Mouse (Mus musculus): ENCODE data around the gene Got2. TPM values are rescaled to one million over a fixed set of nuclear protein-coding genes. Genes with fewer than 3 reads are reported as not detected.

Got2 gene
- 202 and 213 TPM in 2 replicates for polyA plus RNA-seq (2012; rRNA removed)

DNA sequence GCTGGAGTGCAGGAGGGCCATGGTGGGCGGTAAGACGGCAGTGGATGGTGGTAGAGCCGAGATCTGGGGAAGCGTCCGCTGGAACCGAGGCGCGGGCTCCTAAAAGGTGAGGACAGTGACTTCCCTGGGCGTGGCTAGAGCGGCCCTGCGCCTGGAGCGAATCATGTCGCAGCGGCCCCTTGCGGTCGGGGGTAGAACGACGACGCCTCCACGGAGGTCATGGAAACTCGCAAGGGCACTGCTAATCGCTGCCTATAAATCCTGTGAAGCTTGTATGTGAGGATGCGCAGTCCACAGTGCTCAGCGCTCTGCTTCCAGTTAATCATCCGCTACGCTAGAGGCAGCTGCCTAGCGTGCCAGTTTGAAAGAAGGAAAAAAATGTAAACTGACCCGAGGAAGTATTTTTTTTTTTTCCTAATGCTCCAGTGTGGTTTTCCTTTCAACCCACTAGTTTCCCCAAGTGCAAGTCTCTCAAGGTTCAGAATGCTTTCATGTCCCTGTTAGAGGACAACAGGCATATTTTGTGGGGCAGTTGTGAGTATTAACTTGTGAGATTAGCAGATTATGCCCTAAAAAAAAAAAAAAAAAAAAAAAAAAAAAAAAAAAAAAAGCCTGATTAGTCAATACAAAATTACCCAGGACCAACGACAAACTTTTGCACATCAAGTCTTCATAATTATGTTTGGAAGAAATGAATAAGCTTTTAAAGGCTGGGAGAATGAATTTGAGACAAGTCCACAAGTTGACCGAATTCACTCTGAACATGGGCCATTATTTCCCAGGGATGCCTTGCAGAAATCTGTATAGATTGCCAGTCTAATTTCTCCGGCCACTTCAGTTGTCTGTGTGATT is at the start of gene Got2:
Got2 (minus strand) TSS at position 263 of the 852 bp plus-strand sequence.
- DNase-seq (ENCODE audit: extremely low spot score in 1 of 2, low spot score in 1 of 2): peak; percentile 79 to 95

DNA sequence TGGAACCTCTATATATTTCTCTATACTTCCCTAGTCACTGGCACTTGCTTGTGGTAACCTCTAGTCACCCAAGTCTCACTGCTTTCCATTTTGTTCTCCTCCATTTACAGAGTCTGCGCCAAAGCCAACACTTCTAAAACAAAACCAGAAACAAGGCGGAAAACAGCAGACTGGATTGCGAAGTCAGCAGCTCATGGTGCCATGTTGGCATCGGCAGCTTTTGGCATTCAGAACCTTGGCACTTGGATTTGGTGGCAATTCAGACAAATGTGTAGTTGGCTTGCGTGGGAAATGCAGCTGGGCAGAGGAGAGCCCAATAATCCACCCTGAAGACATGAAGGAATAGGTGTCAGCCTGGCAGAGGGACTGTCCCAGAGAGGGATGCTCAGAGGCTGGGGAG is 44.5 kb upstream of the Got2 start:
- DNase-seq (ENCODE audit: extremely low spot score in 1 of 2, low spot score in 1 of 2): no peak

DNA sequence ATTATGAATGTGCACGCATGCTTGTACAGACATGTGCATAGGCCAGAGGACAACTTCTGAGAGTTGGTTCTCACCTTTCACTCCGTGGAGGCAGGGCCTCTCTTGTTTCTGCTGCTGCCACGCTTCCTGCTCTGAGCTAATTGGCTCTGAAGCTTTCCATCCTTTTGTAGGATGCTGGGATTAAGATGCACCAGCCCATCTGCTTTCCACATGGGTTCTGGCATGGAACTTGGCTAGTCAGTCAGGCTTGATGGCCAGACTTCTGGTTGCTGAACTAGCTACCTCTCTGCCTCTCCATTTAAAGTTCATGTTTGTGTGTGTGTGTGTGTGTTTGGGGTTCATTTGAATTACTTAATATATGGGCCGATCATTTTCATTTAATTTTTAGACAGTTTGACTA is 41.5 kb upstream of the Got2 start:
- no peak for DNase-seq (ENCODE audit: extremely low spot score in 1 of 2, low spot score in 1 of 2)

DNA sequence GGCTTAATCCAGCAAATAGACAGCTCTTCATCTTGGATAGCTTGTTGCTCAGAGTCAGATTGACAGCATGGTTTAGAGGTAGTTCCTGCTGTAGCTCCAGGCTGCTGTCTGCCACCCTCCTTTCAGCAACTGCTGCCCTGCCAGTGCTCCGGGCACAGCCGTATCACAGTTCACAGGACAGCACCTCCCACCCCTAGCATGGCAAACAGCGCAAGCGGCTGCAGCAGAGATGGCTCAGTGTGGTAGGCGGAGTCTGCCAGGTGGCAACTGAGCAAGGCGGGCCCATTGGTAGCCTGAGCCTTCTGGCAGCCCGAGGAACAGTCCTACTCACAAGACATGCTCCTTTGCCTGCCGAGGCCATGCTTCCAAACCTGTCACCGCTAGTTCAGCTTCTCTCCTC is 27.8 kb upstream of the Got2 start:
- DNase-seq (ENCODE audit: extremely low spot score in 1 of 2, low spot score in 1 of 2): peak in 1 of 2 experiments; percentile 10

DNA sequence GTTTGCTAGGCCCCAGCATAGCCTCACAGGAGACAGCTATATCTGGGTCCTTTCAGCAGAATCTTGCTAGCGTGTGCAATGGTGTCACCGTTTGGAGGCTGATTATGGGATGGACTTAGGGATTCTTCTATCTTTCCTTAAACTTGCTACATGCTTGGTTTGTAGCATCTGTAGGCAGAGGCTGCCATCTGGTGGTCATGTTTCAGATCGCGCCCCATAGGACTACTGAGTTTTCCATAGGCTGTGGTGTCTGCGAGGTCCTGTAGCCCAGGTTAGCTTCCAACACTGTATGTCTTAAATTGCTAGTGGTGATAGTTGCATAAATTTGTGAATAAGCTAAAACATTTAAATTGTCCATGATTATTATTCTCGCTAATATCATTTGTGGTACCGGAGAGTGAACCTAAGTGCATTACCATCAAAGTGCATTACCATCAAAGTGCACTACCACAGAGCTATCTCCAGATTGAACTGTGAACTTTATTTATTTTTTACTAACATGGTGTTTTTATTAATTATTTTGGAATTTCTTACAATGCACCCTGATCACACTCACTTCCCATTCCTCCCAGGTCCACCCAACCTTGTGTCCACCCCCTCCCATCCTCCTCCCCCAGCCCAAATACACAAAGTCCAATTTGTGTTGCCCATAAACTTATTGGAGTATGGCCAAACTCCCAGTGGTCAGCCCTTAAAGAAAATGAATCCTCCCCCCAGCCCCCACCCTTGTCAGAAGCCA is 26.7 kb upstream of the Got2 start:
- DNase-seq (ENCODE audit: extremely low spot score in 1 of 2, low spot score in 1 of 2): peak; percentile 61 to 94

DNA sequence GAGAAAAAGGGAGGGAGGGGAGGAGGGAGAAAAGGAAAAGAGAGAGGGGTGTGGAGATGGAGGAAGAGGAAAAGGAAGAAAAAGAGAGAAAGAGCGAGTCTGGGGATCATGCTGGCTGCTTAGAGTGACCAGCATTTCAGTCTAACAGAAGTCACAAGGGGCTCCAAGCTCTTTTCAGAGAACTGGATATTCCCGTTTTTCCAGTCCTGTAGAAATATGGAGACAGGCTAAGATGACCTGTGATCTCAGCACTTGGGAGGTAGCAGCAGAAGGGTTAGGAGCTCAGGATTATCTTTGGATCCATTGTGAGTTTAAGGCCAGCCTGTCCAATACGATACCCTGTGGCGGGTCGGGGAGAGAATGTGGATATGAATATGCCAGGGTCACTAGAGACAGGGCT is 22.9 kb upstream of the Got2 start:
- no peak for DNase-seq (ENCODE audit: extremely low spot score in 1 of 2, low spot score in 1 of 2)

DNA sequence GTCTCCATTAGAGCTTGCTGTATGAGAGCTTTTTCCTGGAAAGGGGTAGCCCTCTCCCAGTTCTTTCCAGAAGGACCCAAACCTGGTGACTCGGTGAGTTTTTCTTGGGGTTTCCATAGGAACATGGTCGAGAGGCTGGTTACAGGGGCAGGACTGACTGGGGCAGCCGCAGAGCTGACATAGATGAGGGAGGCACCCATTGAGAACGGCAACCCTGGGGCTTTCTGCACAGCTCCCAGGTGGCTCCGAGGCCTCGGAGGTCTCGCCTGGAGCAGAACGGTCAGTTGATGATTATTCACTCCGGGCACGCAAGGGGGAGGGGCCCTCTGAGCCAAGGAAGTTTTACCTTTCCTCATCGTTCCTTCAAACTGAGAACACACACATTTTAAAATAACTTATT is 19.5 kb upstream of the Got2 start:
- DNase-seq (ENCODE audit: extremely low spot score in 1 of 2, low spot score in 1 of 2): no peak

DNA sequence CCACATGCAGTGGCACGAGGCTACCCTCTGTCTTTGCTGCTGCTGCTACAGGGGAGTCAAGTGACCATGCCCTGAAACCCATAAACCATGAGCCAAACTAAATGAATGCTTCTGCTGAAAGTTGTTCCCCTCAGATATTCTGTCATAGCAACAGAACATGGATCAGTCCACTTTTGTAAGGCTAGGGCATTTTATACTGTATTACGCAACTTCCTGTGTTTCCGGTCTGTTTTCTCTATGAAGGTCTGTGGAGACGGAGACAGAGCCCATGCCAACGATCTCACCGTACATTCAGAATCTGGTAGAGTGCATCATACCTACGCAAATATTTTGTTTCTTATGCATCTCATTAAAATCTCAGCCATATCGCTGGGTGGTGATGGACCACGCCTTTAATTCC is 18.4 kb upstream of the Got2 start:
- DNase-seq (ENCODE audit: extremely low spot score in 1 of 2, low spot score in 1 of 2): no peak

DNA sequence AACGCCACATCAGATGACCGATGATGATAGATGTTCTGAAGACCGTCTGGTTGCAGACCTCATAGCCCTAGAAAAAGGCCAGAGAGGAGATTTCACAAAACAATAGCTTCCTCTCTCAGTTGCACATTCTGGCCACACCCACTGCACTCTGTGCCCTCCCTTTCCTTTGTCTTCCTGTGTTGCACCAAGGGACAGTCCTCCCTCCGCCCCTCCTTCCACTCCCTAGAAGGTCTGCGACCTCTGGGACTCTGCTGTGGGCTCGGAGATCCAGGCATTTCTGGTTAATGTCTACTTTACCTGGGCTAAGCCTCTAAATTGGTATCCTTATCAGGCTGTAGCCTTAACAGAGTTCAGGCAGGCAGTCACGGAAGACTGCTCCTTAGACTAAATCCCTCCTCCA is 13.5 kb upstream of the Got2 start:
- no peak for DNase-seq (ENCODE audit: extremely low spot score in 1 of 2, low spot score in 1 of 2)

DNA sequence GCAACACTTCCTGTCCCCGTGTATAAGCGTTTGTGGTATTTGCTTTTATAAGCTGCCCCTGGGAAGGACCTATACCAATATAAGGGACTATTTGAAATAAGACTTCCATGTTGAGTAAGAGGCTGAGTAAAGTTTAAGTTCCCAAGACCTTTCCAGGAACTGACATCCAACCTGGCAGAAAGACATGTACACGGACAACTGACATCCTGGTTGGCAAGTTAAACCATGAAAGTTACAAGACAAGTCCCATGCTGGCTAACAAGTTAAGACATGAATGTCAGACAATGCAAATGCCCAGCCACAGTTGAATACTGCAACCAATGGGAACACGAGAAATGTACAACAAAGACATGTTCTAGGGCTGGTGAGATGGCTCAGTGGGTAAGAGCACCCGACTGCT is 5.4 kb upstream of the Got2 start:
- DNase-seq (ENCODE audit: extremely low spot score in 1 of 2, low spot score in 1 of 2): no peak

DNA sequence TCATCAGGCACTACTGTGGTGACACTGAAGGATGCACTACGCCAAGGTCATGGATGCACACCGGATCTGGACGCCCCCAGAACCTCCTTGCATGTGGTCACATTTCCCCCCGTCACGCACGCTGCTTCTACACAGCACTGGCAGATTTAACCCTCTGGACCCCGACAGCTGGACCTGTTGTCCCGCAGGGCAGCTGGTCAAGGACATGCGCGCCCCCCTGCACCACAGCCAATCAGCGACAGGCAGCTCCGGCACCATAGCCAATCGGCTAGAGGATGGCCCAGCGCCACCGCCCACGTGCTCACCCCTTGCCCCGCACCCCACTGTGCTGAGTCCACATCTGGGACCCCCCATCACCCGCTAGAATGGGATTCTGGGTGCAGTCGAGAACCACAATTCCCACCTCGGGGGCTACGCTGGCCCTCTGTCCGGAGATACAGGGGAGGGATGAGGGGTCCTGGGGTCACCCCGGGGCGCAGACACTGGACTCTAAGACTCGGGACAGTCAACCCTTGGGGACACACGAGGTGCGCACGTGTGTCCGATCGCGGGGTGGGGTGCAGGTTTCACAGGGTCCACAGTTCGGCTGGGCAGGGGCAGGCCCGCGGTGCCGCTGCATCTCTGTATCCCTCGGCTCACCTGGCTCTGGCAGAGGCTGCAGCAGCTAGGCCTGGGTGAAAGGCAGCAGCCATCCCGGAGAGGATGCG is 616 bp downstream of the Got2 start:
- DNase-seq (ENCODE audit: extremely low spot score in 1 of 2, low spot score in 1 of 2): peak; percentile 67 to 89

DNA sequence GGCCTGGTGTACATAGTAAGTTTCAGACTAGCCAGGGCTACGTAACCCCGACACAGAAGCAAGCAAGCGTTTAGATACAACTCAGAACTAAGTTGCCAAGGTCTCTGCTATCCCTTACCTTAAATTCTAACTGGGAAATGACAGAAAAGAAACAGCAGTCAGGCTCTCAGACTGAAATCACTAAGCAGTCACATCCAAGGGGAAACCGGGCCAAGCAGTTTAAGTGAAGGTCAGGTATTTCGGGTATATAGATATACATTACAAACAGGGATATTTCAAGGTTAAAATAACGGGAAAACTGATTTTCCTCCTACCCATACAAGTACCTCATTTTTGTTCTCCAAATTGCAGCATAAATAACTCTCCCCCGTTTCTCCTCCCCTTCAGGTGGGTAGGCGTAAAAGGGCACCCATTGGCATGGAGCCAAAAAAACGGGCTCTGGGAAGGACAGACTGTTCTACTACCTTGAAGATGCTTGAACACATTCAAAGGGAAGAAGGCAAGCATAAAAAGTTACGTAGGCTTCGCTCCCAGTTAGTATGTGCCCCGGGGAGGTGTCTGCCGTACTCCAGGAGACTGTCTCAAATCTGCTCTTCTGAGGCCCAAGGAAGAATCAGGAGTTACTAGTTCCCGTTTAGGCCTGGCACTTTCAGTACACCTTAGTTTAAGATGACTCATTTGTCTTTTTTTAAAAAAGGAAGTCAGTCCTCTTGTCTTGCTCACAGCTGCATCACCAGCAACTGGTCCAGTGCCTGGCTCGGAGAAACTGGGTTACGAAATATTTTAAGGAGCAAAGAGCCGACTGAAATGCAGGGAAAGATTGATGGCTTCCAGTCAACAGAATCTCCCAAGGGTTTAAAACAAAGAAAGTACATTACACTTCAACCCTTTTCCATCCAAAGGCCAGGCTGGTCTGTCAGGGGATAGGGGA is 1.4 kb downstream of the Got2 start:
- peak in 1 of 2 experiments; percentile 51 for DNase-seq (ENCODE audit: extremely low spot score in 1 of 2, low spot score in 1 of 2)

DNA sequence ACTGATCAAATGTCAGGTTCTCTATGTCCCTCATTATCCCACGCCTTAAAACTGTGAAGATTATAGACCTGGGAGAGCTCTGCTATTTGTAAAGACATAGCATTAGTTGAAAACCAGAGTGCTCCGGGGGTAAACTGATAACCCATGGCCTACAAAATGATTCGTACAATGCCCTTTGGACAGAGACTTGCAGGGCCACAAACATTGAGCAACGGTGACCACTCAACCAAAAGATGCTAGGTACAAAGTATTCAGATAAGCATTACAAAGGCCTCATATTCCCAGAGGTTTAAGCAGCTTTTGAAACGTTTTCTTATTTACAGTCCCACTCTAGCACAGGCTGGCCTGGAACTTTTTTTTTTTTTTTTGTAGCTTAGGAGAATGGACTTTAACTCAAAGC is 2.4 kb downstream of the Got2 start:
- no peak for DNase-seq (ENCODE audit: extremely low spot score in 1 of 2, low spot score in 1 of 2)

DNA sequence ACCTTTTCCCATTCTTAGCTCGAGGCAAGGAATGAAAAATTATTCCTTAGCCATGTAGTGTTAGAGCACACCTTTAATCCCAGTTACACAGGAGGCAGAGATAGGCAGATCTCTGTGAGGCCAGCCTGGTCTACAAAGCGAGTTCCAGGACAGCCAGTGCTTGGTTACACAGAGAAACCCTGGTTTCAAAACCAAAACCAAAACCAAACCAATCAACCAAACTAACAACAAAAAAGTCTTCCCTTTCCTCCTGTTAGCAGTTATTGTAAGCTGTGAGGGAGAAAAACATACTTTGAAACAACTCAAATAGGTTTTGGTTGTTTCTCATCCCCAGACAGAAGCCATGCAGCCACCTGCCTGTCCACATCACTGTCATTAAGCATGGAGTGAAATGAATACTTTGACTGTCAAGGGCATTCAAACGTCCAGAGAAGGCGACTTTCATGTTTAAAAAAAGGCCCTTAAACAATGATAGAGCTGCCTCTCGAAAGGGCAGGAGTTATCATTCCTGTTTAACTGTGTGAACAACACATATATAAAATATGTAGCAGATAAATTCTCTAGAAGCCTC is 3.0 kb downstream of the Got2 start:
- DNase-seq (ENCODE audit: extremely low spot score in 1 of 2, low spot score in 1 of 2): no peak

DNA sequence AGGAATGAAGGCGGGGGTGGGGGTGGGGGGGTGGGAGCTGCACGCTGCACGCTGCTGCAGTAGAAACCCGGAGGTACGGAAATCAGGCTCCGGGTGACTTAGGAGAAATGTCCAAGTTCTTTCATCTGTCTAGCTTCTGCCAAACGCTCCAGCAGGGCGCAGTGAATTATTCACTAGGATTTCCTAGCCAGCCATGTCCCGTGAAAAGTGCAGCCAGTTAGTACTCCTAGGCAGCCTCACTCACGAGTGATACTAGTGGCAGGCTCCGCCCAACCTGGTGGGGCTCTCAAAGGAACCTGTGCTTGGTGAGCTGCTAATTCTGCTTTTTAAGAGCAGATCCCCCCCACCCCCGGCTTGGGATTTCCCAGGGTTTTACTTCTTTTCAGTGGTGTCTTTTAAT is 3.9 kb downstream of the Got2 start:
- no peak for DNase-seq (ENCODE audit: extremely low spot score in 1 of 2, low spot score in 1 of 2)

DNA sequence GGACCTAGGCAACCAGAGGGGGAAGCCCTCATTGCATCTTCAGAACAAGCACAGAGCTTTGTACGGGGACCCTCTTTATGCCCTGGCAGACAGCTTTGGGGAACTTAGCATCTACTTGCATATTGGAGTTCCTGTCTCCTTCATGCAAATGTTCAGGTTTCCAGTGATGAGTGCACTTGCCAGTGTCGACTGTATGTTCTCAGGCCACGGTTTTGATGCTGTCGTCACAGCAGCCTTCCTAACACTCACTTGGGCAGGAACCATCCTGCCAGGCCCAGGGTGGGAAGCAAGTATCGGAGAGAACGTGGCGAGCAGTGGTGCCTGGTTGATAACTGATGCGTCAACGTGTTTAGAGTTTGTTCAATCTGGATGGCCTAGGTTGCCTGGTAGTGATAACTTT is 6.2 kb downstream of the Got2 start:
- no peak for DNase-seq (ENCODE audit: extremely low spot score in 1 of 2, low spot score in 1 of 2)

DNA sequence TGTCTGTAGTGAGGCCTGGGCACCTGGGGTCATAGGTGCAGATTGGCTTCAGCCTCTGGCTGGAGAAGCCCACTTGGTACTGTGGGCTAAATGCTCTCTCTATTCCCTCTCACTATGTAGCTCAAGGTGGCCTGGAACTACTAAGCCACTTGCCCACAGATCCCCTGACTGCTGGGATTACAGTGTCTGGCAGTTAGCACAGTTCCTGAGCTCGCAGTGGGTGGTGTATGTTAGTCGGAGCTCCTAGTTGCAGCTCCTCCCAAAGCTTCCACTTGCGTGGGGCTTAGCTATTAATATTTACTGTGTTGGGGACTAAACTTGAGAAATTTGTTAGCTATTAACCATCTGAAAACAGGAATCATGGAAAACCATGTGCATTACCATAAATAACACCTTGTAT is 6.8 kb downstream of the Got2 start:
- DNase-seq (ENCODE audit: extremely low spot score in 1 of 2, low spot score in 1 of 2): peak in 1 of 2 experiments; percentile 41

DNA sequence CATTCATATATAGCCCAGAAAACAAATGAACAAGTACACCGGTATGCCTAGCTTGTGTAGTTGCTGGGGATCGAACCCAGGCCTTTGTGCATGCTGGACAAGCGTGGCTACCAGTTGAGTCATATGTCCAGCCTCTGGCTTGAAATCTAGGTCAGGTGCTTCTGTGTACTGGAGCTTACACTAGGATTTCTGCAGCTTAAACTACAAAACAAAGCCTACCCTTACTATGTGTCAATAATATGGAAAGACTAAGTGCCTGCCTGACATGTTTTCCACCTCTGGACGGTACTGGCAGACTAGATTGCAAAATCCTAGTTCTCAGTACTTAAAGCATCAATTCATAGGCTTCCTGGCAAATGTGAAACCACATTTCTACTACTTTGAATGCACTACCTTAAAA is 8.5 kb downstream of the Got2 start:
- no peak for DNase-seq (ENCODE audit: extremely low spot score in 1 of 2, low spot score in 1 of 2)

DNA sequence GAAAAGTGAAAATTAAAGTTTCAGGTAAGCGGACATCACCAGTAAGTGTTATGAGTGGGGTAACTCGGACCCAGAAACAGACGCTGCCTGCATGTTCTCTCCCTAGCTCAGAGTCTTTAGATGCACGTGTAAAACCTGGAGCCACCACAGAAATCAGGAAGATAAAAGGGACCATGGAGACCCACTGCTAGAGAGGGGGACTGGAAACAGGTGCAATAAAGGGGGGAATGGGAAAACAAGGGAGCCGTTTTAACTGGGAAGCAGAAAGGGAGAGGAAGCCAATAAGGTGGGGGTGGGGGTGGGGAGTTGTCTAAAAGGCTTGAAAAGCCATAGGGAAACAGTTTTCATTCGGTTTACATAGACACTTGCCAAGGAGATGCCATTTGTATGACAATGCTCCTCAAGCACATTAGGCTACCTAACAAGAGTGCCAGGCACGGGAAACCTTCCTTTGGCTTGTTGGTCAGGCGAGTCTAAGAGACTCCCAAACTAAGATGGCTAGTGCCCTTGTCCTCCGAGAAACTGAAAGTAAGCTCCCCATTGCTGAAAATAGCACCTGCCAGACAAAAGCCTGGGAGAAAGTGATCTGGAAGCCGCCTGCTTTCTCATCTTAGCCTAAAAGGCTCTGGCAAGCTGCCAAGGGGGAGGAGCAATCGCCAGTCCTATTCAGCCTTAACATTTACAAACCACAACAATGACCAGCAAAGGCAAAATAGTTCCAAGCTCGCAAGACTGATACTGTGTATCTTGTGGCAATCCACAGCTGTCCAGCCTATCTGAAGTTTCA is 10.0 kb downstream of the Got2 start:
- DNase-seq (ENCODE audit: extremely low spot score in 1 of 2, low spot score in 1 of 2): peak in 1 of 2 experiments; percentile 39

Measured in frontal cortex, adult 2 months (tissue).